Mouse (Mus musculus): ENCODE data around the gene Sergef. TPM values are rescaled to one million over a fixed set of nuclear protein-coding genes. Genes with fewer than 3 reads are reported as not detected.

Gene Sergef
- polyA plus RNA-seq, 1 experiment, result 9.9 TPM

- no peak for TF ChIP-seq POLR2A (IDR thresholded peaks at IDR 0.05; ENCODE audit: control insufficient read depth, extremely low read depth, insufficient read depth, low read length, poor library complexity)
- TF ChIP-seq CTCF (IDR thresholded peaks at IDR 0.05; ENCODE audit: borderline replicate concordance, control insufficient read depth, extremely low read depth, insufficient read depth, low read length, poor library complexity), result no peak
- no peak overlapping the region for H3K27ac ChIP-seq (ENCODE audit: control insufficient read depth, insufficient read depth, low read length)
- no peaks in the 10 kb centered on the region for H3K36me3 ChIP-seq (ENCODE audit: control insufficient read depth, insufficient read depth, low read length)
- WGBS, result 92% methylated on average over 4 of the region's 4 CpGs
- H3K27me3 ChIP-seq (ENCODE audit: control insufficient read depth, insufficient read depth, low read length), result no peaks in the 10 kb centered on the region
- H3K4me3 ChIP-seq (ENCODE audit: control insufficient read depth, insufficient read depth, low read length), result no peak overlapping the region
- no peak for DNase-seq
- no peaks in the 10 kb centered on the region for H3K4me1 ChIP-seq (replicated peaks; ENCODE audit: control insufficient read depth, insufficient read depth, low read length)
Observed at GRCm38 (mm10) chr7:46557996-46558395, 81.6 kb downstream of the Sergef start.

- Histone ChIP-seq H3K4me3 (ENCODE audit: control insufficient read depth, insufficient read depth, low read length) (no peak overlapping the region), H3K27ac (ENCODE audit: control insufficient read depth, insufficient read depth, low read length) (no peak overlapping the region), H3K4me1 (replicated peaks; ENCODE audit: control insufficient read depth, insufficient read depth, low read length) (no peaks in the 10 kb centered on the region), H3K36me3 (ENCODE audit: control insufficient read depth, insufficient read depth, low read length) (no peaks in the 10 kb centered on the region), H3K27me3 (ENCODE audit: control insufficient read depth, insufficient read depth, low read length) (no peaks in the 10 kb centered on the region)
- DNase-seq, result no peak
- TF ChIP-seq CTCF (IDR thresholded peaks at IDR 0.05; ENCODE audit: borderline replicate concordance, control insufficient read depth, extremely low read depth, insufficient read depth, low read length, poor library complexity) (no peak), POLR2A (IDR thresholded peaks at IDR 0.05; ENCODE audit: control insufficient read depth, extremely low read depth, insufficient read depth, low read length, poor library complexity) (no peak)
- 96% methylated on average over 11 of the region's 11 CpGs for whole genome bisulfite sequencing
Observed at GRCm38 (mm10) chr7:46557387-46557786, 82.2 kb downstream of the Sergef start.

- H3K36me3 ChIP-seq (ENCODE audit: control insufficient read depth, insufficient read depth, low read length), result no peaks in the 10 kb centered on the region
- WGBS, result 96% methylated on average over 13 of the region's 13 CpGs
Observed at GRCm38 (mm10) chr7:46556358-46557118, 83.1 kb downstream of the Sergef start.

GRCm38 (mm10) chr7:46555731-46556130 lies 83.9 kb downstream of the Sergef start:
- Histone ChIP-seq H3K27me3 (ENCODE audit: control insufficient read depth, insufficient read depth, low read length) (no peaks in the 10 kb centered on the region), H3K4me1 (replicated peaks; ENCODE audit: control insufficient read depth, insufficient read depth, low read length) (no peaks in the 10 kb centered on the region), H3K27ac (ENCODE audit: control insufficient read depth, insufficient read depth, low read length) (no peak overlapping the region), H3K36me3 (ENCODE audit: control insufficient read depth, insufficient read depth, low read length) (no peaks in the 10 kb centered on the region), H3K4me3 (ENCODE audit: control insufficient read depth, insufficient read depth, low read length) (no peak overlapping the region)
- DNase-seq, result no peak
- 99% methylated on average over 7 of the region's 7 CpGs for WGBS
- TF ChIP-seq CTCF (IDR thresholded peaks at IDR 0.05; ENCODE audit: borderline replicate concordance, control insufficient read depth, extremely low read depth, insufficient read depth, low read length, poor library complexity), result no peak
- no peak for TF ChIP-seq POLR2A (IDR thresholded peaks at IDR 0.05; ENCODE audit: control insufficient read depth, extremely low read depth, insufficient read depth, low read length, poor library complexity)

More at GRCm38 (mm10) chr7:46556358-46557118, 83.1 kb downstream of the Sergef start:
- H3K4me3 ChIP-seq (ENCODE audit: control insufficient read depth, insufficient read depth, low read length), result no peak overlapping the region
- no peaks in the 10 kb centered on the region for H3K4me1 ChIP-seq (replicated peaks; ENCODE audit: control insufficient read depth, insufficient read depth, low read length)
- H3K27me3 ChIP-seq (ENCODE audit: control insufficient read depth, insufficient read depth, low read length), result no peaks in the 10 kb centered on the region
- H3K27ac ChIP-seq (ENCODE audit: control insufficient read depth, insufficient read depth, low read length), result no peak overlapping the region
- no peak for DNase-seq
- TF ChIP-seq POLR2A (IDR thresholded peaks at IDR 0.05; ENCODE audit: control insufficient read depth, extremely low read depth, insufficient read depth, low read length, poor library complexity) (no peak), CTCF (IDR thresholded peaks at IDR 0.05; ENCODE audit: borderline replicate concordance, control insufficient read depth, extremely low read depth, insufficient read depth, low read length, poor library complexity) (no peak)

GRCm38 (mm10) chr7:46554855-46555254 lies 84.8 kb downstream of the Sergef start:
- Histone ChIP-seq H3K4me3 (ENCODE audit: control insufficient read depth, insufficient read depth, low read length) (no peak overlapping the region), H3K27ac (ENCODE audit: control insufficient read depth, insufficient read depth, low read length) (no peak overlapping the region), H3K4me1 (replicated peaks; ENCODE audit: control insufficient read depth, insufficient read depth, low read length) (no peaks in the 10 kb centered on the region), H3K27me3 (ENCODE audit: control insufficient read depth, insufficient read depth, low read length) (no peaks in the 10 kb centered on the region), H3K36me3 (ENCODE audit: control insufficient read depth, insufficient read depth, low read length) (no peaks in the 10 kb centered on the region)
- no peak for DNase-seq
- no peak for TF ChIP-seq POLR2A (IDR thresholded peaks at IDR 0.05; ENCODE audit: control insufficient read depth, extremely low read depth, insufficient read depth, low read length, poor library complexity)
- no peak for TF ChIP-seq CTCF (IDR thresholded peaks at IDR 0.05; ENCODE audit: borderline replicate concordance, control insufficient read depth, extremely low read depth, insufficient read depth, low read length, poor library complexity)
- WGBS, result 97% methylated on average over 9 of the region's 9 CpGs

- TF ChIP-seq POLR2A (IDR thresholded peaks at IDR 0.05; ENCODE audit: control insufficient read depth, extremely low read depth, insufficient read depth, low read length, poor library complexity) (no peak), CTCF (IDR thresholded peaks at IDR 0.05; ENCODE audit: borderline replicate concordance, control insufficient read depth, extremely low read depth, insufficient read depth, low read length, poor library complexity) (no peak)
- no peaks in the 10 kb centered on the region for H3K4me1 ChIP-seq (replicated peaks; ENCODE audit: control insufficient read depth, insufficient read depth, low read length)
- H3K27ac ChIP-seq (ENCODE audit: control insufficient read depth, insufficient read depth, low read length), result no peak overlapping the region
- no peaks in the 10 kb centered on the region for H3K27me3 ChIP-seq (ENCODE audit: control insufficient read depth, insufficient read depth, low read length)
- no peaks in the 10 kb centered on the region for H3K36me3 ChIP-seq (ENCODE audit: control insufficient read depth, insufficient read depth, low read length)
- 91% methylated on average over 7 of the region's 7 CpGs for WGBS
- H3K4me3 ChIP-seq (ENCODE audit: control insufficient read depth, insufficient read depth, low read length), result no peak overlapping the region
- no peak for DNase-seq
Observed at GRCm38 (mm10) chr7:46554003-46554402, 85.6 kb downstream of the Sergef start.

All from thymus, adult 2 months (tissue).